Mouse (Mus musculus): ENCODE results near the gene Tex13c2. TPM values are rescaled to one million over a fixed set of nuclear protein-coding genes. Genes with fewer than 3 reads are reported as not detected.

Tex13c2 gene
- polyA plus RNA-seq, 1 experiment from 2014 or later = not detected

DNA sequence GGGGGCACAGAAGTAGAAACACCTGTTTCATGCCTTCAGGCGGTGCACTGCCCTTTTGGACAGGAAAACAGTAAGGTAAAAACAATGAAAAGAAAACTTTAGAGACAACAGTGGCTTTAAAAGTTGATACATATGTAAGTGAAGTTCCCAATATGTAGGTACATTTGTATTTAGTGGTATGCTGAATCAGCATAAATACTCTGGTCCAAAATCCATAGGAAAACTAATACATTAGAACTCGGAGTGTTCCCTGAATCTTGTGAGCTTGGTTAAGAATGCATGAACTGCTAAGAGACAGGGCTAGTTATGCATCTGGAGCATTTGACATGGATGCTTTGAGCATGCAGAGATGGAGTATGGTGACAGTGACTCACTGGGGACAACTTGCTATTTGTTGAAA lies 33.4 kb downstream of the Tex13c2 start:
- H3K27ac ChIP-seq (ENCODE audit: low read depth) = no peak overlapping the region
- H3K4me1 ChIP-seq (replicated peaks; ENCODE audit: control insufficient read depth, insufficient read depth, low read length) = no peaks in the 10 kb centered on the region
- no peak for ATAC-seq (replicated peaks; ENCODE audit: low FRiP score, low TSS enrichment, low read depth)
- no peaks in the 10 kb centered on the region for H3K27me3 ChIP-seq (replicated peaks; ENCODE audit: control insufficient read depth, insufficient read depth, low read length)
- H3K9ac ChIP-seq (ENCODE audit: low read length) = no peak overlapping the region
- WGBS = 85% methylated on average over 2 of the region's 2 CpGs
- H3K4me3 ChIP-seq (ENCODE audit: low read depth, low read length) = no peak overlapping the region
- H3K36me3 ChIP-seq (ENCODE audit: control insufficient read depth, insufficient read depth, low read length) = no peaks in the 10 kb centered on the region
- H3K9me3 ChIP-seq (ENCODE audit: control insufficient read depth, low read length) = no peaks in the 10 kb centered on the region
- H3K4me2 ChIP-seq (ENCODE audit: low read length) = no peak overlapping the region
- no peak for DNase-seq (ENCODE audit: low spot score)

DNA sequence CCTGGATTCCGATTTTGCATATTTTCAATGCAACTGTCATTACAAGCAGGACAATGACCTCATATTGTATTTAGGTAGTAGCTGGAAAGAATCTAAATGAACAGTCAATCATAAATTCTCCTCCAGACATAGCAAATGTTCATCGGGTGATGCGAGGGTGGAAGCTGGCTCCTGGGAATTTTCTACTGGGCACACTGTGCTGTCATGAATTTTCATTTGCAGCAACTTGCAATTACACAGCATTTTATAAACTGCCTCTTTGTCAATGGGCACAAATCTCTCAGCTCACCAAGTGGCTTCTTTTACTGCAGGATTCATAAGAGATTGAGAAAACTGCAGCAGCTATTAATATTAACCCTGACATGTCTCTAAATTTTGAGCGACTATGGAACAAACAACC lies 41.2 kb downstream of the Tex13c2 start:
- Histone ChIP-seq H3K36me3 (ENCODE audit: control insufficient read depth, insufficient read depth, low read length) (no peaks in the 10 kb centered on the region), H3K9me3 (ENCODE audit: control insufficient read depth, low read length) (no peaks in the 10 kb centered on the region), H3K27ac (ENCODE audit: low read depth) (no peak overlapping the region), H3K4me3 (ENCODE audit: low read depth, low read length) (no peak overlapping the region), H3K9ac (ENCODE audit: low read length) (no peak overlapping the region), H3K4me1 (replicated peaks; ENCODE audit: control insufficient read depth, insufficient read depth, low read length) (no peaks in the 10 kb centered on the region), H3K27me3 (replicated peaks; ENCODE audit: control insufficient read depth, insufficient read depth, low read length) (no peaks in the 10 kb centered on the region), H3K4me2 (ENCODE audit: low read length) (no peak overlapping the region)
- DNase-seq (ENCODE audit: low spot score) = no peak
- no peak for ATAC-seq (replicated peaks; ENCODE audit: low FRiP score, low TSS enrichment, low read depth)
- WGBS = 73% methylated on average over 4 of the region's 4 CpGs

DNA sequence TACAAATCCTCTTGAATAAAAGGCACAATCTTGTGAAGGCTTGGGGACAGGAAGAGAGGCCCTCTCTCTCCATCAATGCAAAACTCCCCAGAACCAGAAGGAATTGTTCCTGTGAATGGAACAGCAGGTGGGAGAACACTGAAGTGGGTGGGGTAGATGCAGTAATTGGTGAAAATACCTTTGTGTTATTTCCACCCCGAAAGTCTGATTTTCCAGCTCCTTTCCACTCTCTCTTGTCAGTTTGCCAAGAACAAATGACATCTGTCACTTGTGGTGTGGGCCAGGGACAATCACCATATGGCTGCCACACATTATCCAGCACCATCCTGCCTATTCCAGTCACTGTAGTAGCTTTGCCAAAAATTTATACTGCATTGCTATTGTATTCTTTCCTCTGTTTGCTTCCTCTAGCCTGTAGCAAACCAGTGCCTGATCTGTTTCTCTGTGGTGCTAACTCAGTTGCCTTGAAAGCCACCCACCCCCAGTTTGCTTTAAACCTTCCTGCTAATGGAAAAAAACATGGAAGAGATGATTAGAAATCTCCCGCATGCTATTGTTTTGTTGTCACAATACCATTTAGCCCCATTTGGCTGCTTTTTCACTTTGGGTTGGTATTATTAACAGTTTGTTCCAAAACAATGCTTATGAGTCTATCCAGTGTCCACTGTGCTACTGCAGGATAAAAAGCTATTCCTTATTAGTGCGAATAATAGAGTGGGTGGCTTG lies 50.7 kb downstream of the Tex13c2 start:
- no peak for ATAC-seq (replicated peaks; ENCODE audit: low FRiP score, low TSS enrichment, low read depth)
- H3K4me2 ChIP-seq (ENCODE audit: low read length) = peak overlapping the region; percentile 21; the same call in 1 of the 2 replicates

DNA sequence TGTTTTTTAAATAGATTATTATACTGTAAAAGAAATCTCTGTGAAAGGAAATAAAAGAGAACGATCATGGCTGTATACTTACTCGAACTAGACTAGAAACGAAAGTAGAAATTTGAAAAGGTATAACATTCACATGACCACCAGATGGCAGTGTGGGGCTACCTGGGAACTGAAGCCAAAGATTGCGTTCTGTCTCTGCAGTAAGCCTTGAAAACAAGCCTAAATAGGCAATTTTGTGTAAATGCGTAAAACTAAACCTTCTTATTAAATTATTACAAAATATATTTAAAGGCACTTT lies 51.2 kb downstream of the Tex13c2 start:
- WGBS = 32% methylated on average over 5 of the region's 5 CpGs
- Histone ChIP-seq H3K9ac (ENCODE audit: low read length) (no peak overlapping the region), H3K4me2 (ENCODE audit: low read length) (peak overlapping the region; percentile 21; the same call in 1 of the 2 replicates), H3K4me3 (ENCODE audit: low read depth, low read length) (peak overlapping the region; percentile 8; the same call in 1 of the 2 replicates), H3K27me3 (replicated peaks; ENCODE audit: control insufficient read depth, insufficient read depth, low read length) (no peaks in the 10 kb centered on the region), H3K4me1 (replicated peaks; ENCODE audit: control insufficient read depth, insufficient read depth, low read length) (no peaks in the 10 kb centered on the region), H3K27ac (ENCODE audit: low read depth) (no peak overlapping the region), H3K9me3 (ENCODE audit: control insufficient read depth, low read length) (no peaks in the 10 kb centered on the region), H3K36me3 (ENCODE audit: control insufficient read depth, insufficient read depth, low read length) (no peaks in the 10 kb centered on the region)
- DNase-seq (ENCODE audit: low spot score) (peak; percentile 66), ATAC-seq (replicated peaks; ENCODE audit: low FRiP score, low TSS enrichment, low read depth) (no peak)

More for the DNA sequence above, 50.7 kb downstream of the Tex13c2 start:
- no peaks in the 10 kb centered on the region for H3K9me3 ChIP-seq (ENCODE audit: control insufficient read depth, low read length)
- H3K36me3 ChIP-seq (ENCODE audit: control insufficient read depth, insufficient read depth, low read length) = no peaks in the 10 kb centered on the region
- H3K9ac ChIP-seq (ENCODE audit: low read length) = no peak overlapping the region
- 43% methylated on average over 3 of the region's 3 CpGs for WGBS
- H3K27me3 ChIP-seq (replicated peaks; ENCODE audit: control insufficient read depth, insufficient read depth, low read length) = no peaks in the 10 kb centered on the region
- no peak overlapping the region for H3K27ac ChIP-seq (ENCODE audit: low read depth)
- no peak for DNase-seq (ENCODE audit: low spot score)
- peak overlapping the region; percentile 8; the same call in 1 of the 2 replicates for H3K4me3 ChIP-seq (ENCODE audit: low read depth, low read length)
- H3K4me1 ChIP-seq (replicated peaks; ENCODE audit: control insufficient read depth, insufficient read depth, low read length) = no peaks in the 10 kb centered on the region

Other genes starting within 250 kb of the Tex13c2 start
- 0.31 and 0.35 TPM in 2 replicates for gene Sh2d1a, start 12.8 kb downstream of the Tex13c2 start, polyA plus RNA-seq (2014; fragmentation: Nextera tagmentation; extraction: Ambion mirVana)